Mouse (Mus musculus) bone marrow macrophage, adult 2 months (primary cell): ENCODE measurements around the gene Ghdc.

Source experiments
- CTCF ChIP-seq: IDR thresholded peaks from 2 replicates; pipeline ENCODE4 v1.5.1; 2012; ENCODE audit warnings: low read depth, mild to moderate bottlenecking, low read length, moderate library complexity
- POLR2A ChIP-seq: IDR thresholded peaks from 2 replicates; pipeline ENCODE4 v1.6.1; 2012; ENCODE audit warnings: mild to moderate bottlenecking, low read depth, low read length, borderline replicate concordance

DNA sequence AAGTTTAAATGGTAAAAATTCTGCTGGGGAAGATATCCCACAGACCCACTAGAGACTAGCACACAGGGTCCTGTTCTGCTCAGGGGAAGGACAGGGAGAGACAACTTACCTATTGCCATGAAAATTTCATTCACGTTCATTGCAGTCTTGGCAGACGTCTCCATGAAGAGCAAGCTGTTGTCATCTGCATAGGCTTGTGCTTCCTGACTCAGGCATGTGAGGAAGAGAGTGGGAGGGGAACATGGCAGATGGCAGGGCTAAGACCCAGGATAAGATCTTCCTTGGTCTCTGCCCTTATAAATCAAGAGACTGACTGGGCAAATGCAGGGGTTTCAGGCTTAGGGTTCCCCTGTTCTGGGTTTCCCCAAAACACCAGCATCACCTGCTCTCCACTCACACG is 54.1 kb downstream of the Ghdc start:
- no peak for TF ChIP-seq POLR2A
- no peak for TF ChIP-seq CTCF
